Mouse (Mus musculus): ENCODE results near the gene Ccr7. TPM values are rescaled to one million over a fixed set of nuclear protein-coding genes. Genes with fewer than 3 reads are reported as not detected.

Gene Ccr7
- 0.16 and 0.32 TPM in 2 replicates for polyA plus RNA-seq (2015; fragmentation: Nextera tagmentation; extraction: Ambion mirVana)

GRCm38 (mm10) chr11:99154987-99155641 lies at the start of gene Ccr7:
Gene Ccr7 (minus strand): TSS chr11:99155077.

Other genes with a start within 250 kb of the Ccr7 start
- 3.4 and 7.5 TPM in 2 replicates for gene Cdc6, start 247.3 kb downstream of the Ccr7 start, polyA plus RNA-seq (2015; fragmentation: Nextera tagmentation; extraction: Ambion mirVana)
- gene Rara, start 227.3 kb downstream of the Ccr7 start, polyA plus RNA-seq (2015; fragmentation: Nextera tagmentation; extraction: Ambion mirVana): 22.0 and 23.3 TPM in 2 replicates
- 0.65 and 1.4 TPM in 2 replicates for gene Gjd3, start 172.1 kb downstream of the Ccr7 start, polyA plus RNA-seq (2015; fragmentation: Nextera tagmentation; extraction: Ambion mirVana)
- 45.7 and 47.9 TPM in 2 replicates for gene Top2a, start 130.9 kb downstream of the Ccr7 start, polyA plus RNA-seq (2015; fragmentation: Nextera tagmentation; extraction: Ambion mirVana)
- gene Igfbp4, start 113.8 kb downstream of the Ccr7 start, polyA plus RNA-seq (2015; fragmentation: Nextera tagmentation; extraction: Ambion mirVana): 292 and 320 TPM in 2 replicates
- gene Tns4, start 65.8 kb downstream of the Ccr7 start, polyA plus RNA-seq (2015; fragmentation: Nextera tagmentation; extraction: Ambion mirVana): 0.26 and 0.30 TPM in 2 replicates
- 102 and 126 TPM in 2 replicates for gene Smarce1, start 75.9 kb upstream of the Ccr7 start, polyA plus RNA-seq (2015; fragmentation: Nextera tagmentation; extraction: Ambion mirVana)
- gene Krt222, start 89.0 kb upstream of the Ccr7 start, polyA plus RNA-seq (2015; fragmentation: Nextera tagmentation; extraction: Ambion mirVana): 1.3 and 1.7 TPM in 2 replicates
- not detected in 2 replicates for gene Krt24, start 130.2 kb upstream of the Ccr7 start, polyA plus RNA-seq (2015; fragmentation: Nextera tagmentation; extraction: Ambion mirVana)
- not detected in 2 replicates for gene Krt25, start 167.9 kb upstream of the Ccr7 start, polyA plus RNA-seq (2015; fragmentation: Nextera tagmentation; extraction: Ambion mirVana)
- not detected in 2 replicates for gene Krt26, start 182.9 kb upstream of the Ccr7 start, polyA plus RNA-seq (2015; fragmentation: Nextera tagmentation; extraction: Ambion mirVana)
- gene Krt27, start 196.0 kb upstream of the Ccr7 start, polyA plus RNA-seq (2015; fragmentation: Nextera tagmentation; extraction: Ambion mirVana): not detected in 2 replicates
- 0.08 and 0.14 TPM in 2 replicates for gene Krt28, start 219.8 kb upstream of the Ccr7 start, polyA plus RNA-seq (2015; fragmentation: Nextera tagmentation; extraction: Ambion mirVana)
- gene Krt10, start 234.3 kb upstream of the Ccr7 start, polyA plus RNA-seq (2015; fragmentation: Nextera tagmentation; extraction: Ambion mirVana): 34.8 and 42.7 TPM in 2 replicates

All from adrenal gland, postnatal 0 days (tissue).